Mouse (Mus musculus) CD4-positive, CD25-positive, alpha-beta regulatory T cell, adult 2 months (primary cell): ENCODE measurements at regions not wholly inside any gene's neighbourhood (a gene's known extent, or its start where the extent isn't known, plus 50 kb on each side); places are given as distances from the start of the nearest gene placed in this dataset.

ENCODE experiments used
- DNase-seq: peaks from one replicate; pipeline ENCODE4 v3.0.0-alpha.2; 2012; ENCODE audit warnings: low read depth, low spot score

DNA sequence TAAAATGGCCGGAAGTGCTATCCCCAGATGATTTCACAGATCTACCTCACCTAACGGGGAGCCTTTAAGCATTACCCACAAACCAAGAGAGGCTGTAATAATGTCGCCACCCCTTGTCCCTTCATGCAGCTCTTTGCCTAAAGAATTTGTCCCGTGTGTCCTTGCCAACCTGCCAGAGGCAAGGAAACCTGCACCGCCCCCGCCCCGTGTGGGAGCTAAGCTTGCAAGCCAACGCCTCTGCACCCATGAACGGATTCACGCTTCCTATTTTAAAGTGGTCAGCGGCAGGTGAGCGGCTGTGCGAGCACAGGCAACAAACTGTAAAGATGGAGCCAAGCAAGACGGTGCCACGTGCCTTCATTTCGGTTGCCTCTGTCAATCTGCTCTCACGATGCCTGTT lies 63.1 kb downstream of the Gm11011 start:
- no peak for DNase-seq

DNA sequence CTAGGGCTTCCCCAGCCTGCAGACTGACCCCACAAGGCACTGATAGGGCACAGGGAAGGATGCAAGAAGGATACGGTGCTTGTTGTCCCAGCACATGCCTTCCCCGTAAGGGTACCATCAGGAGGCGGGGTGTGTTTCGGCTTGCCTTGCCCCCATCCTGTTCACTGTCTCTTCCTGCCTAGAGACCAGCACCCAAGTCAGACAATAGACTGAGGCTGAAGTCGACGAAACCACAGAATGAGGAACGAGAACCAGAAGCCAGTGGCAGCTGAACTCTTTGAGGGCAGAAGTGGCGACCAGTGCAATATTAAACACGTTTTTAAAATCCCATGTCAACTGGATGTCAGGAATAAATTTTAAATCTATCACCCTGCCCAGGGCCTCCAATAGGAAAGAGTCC lies 67.6 kb downstream of the Gm11011 start:
- DNase-seq, result no peak

DNA sequence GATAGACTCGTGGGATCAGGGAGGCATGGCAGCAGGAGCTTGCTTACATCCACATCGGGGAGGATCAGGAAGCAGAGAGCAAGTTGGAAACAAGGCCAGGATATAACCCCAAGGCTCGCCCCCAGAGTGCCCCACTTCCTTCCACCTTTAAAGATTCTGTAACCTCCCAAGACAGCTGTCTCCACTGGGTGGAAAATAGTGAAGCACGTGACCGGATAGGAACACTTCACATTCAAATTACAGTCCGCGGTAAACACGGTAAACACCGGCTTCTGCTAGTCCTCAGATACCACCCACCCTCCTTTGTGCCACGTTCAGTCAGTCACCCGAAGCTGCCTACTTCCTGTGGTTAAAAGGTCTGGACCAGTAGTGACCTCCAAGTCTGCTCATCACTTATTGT lies 72.2 kb downstream of the Gm11011 start:
- DNase-seq, result peak; percentile 47

DNA sequence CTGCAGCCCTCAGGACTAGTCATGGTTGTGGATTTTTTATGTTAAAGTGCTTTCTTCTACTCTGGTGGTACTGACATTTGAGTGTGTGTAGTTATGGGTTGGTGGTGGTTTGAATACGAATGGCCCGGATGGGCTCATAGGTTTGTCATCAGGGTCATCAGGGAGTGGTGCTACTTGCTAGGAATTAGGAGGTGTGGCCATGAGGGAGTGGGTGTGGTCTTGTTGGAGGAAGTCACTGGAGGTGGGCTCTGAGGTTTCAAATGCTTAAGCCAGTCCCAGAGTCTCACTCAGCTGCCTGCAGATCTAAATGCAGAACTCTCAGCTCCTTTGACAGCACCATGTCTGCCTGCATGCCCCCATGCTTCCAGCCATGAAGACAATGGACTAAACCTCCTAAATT lies 76.8 kb downstream of the Gm11011 start:
- no peak for DNase-seq

DNA sequence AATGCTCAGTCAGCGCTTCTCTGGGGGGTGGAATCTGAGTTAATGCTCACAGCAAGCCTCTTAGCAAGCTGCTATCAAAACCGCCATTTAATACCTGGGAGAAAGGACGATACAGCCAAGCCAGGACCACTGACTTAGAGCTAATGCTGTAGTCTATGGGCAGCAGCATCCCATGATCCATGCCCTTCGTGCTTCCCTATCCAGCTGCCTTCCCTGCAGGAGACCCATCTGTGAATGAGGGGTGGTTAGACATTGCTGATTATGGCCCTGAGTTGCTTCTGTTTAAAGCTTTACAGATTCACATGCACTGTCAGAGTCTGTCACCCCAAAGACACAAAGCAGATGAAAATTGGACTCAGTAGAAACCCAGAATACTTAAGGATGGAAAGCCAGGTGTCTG lies 78.1 kb downstream of the Gm11011 start:
- DNase-seq, result no peak

DNA sequence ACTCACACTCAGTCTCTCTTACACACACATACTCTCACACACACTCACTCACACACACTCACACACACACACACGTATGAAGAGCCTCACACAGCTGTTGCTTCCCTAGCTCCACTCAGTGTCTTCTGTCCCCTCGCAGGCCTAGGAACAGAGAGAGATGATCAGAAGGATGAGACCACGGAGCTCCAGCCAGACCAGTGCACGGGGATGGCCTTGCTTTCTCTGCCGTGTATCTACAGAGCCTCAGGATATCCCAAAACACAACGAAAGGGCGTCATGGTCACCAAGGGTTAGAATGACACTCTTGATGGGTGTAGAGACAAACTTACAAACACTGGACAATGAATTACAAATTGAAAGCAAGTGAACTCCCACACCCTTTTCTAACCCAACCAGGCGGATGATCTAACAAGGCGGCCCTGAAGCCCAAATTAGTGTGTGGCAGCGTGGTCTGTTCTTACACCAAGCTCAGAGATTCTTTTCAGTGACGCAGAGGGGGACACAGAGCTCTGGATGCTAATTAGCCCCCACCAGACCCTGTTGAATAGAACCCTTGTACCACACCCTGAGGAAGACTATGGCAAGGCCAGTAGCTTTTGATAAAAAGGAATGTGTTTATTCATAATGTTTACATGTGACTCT lies 83.0 kb downstream of the Gm11011 start:
- no peak for DNase-seq

DNA sequence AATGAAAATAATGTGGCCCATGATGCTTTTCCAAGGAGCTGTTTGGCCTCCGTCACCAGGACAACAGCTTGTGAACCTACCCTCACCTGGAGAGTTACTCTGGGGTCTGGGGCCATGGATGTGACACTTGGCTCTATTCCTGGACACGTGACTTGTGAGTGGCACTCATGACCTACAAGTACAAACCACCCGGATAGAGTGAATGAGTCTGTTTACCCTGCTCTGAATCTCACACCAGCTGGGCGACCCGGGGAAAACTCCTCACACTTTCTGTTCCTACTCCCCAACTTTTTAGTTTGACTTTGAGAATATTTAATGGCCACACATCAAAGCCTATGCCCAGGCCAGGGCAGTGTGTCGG lies 84.0 kb downstream of the Gm11011 start:
- DNase-seq, result no peak

DNA sequence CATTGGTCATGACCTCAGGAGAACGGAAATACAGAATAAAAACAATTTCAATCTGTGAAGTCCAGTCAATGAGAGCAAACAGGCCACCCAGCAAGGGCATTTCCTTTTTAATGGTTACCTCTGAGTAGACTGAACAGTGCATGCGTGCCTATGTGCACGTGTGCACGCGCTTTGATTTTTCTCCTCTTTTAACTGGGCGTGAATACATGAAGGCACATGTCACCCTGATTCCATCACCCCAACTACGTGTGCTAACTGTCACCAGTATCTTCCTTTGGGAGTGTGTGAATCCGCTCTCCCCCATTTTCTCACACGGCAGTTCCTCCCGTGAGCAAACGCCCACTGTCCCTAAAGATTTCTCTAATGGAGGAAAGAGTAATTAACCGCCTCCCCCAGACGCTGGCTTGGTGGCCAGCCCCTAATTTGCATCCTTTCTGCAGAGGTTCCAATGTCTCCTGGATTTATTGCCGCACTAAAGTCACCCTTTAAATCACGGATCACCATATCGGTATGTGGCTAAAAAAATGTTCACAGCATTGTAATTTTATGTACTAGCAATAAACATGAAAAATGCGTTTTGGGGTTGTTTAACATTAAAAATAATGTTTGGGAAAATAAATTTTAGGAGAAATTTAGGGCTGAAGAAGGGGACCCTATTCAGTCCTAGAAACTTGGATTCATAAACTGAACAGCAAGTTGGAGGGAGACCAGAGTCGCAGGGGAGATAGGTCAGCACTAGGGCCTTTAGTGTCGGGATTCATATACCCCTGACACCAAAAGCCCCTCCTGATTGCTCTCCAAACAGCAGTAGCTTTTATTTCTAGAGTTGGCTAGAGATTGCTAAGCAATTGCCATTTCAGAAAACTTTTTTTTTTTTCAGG lies 84.6 kb downstream of the Gm11011 start:
- no peak for DNase-seq

DNA sequence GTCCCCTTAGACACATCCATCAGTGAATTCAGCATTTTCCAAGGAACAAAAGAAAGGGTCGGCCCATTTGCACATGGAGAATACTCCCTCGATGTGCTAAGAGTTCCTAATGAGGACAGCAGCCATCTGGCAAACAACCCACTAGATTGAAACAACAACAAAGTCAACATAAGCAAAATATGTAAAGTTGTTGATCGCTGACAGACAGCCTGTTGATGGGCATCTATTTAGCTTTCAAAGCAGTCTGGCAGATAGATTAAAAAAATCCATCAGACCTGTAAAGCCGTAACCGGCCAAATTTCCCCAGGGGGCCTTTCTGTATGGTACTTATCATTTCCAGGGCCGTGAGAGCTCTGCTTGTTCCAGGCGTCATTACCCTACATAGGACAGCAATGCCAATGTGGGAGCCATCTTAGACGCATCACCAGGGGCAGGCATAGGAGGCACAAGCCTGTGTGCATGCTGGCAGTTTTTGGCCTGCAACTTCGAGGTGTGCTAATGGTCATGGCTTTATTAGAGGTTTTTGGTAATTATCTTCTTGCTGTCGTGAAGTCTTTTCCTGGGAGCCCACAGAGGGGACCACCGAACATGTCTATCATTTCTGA lies 85.7 kb downstream of the Gm11011 start:
- no peak for DNase-seq

DNA sequence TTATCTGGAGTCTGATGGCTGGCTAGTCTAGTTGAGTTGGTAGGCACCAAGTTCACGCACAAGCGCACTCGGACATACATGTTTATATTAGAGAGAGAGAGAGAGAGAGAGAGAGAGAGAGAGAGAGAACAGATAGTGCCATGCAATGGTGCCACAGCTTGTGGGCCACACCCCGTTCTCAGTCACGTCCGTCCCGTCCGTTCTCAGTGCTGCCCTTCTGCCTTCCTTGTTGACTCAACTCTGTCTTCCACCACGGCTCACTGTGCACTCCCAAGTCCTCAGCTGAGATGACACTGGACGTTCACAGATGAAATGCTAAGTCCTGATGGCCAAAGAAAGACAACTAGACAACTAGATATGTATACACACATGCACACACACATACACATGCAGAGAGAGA lies 92.2 kb downstream of the Gm11011 start:
- no peak for DNase-seq

DNA sequence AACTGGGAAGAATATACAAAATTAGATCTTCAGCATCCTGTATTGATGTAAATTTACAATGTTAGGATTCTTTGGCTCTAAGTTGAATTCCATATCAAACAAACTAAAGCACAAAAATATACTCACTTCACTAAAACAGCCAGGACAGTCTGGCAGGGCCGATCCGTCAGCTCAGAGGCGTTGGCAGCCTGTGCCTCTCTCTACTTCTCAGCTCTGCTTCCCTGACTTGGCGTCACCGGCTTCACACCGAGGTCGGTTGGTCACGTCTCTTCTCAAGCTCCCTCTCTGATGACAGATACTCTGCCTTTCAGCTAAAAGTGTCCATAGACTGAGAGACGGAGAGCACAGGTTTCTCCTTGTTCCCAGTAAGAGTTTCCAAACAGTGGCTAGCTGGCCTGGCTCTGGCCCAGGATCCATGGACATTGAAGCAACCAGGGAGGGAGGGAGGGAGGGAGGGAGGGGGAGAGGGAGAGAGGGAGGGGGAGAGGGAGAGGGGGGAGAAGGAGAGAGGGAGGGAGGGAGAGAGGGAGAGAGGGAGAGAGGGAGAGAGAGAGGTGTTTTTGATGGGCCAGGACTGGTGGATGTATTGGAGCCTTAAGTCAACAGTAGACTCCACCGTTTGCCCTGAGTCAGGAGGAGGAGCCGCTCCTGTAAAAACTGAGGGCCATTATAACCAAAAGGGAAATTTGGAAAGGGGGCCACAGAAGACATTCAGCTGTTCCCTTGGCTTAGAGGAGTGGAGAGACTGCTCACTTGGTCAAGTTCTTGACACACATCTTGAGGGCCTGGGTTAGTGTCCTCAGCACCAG lies 92.8 kb downstream of the Gm11011 start:
- DNase-seq, result no peak

DNA sequence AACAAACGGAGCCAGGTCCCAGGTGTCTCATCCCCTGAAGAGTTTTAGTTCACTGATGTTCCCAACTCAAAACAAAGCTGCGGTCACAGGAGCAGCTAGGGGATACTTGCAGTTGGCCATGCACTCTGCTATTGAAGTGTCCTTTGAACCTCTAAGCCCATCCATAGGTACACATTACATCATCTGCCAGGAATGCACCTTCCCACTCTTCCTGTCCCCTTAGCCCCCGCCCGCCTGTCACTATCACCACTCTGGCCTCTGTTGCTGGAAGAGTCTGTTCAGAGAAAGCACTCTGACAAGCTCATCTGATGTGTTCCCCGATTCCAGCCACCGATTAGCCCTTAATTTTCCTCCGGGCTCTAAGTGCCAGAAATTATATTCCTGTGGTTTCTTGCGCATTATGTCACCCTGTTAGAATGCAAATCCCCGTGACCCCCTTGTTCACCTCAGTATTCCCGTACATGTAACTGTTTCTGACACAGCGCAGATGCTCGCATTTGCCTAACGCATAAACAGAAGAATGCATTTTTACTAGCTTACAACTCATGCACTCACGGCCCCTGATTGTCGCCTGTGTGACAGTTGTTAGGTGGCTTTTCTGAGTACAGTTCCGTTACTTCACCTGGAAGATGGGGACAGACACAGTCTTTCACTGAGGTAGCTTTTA lies 93.8 kb downstream of the Gm11011 start:
- DNase-seq, result no peak

DNA sequence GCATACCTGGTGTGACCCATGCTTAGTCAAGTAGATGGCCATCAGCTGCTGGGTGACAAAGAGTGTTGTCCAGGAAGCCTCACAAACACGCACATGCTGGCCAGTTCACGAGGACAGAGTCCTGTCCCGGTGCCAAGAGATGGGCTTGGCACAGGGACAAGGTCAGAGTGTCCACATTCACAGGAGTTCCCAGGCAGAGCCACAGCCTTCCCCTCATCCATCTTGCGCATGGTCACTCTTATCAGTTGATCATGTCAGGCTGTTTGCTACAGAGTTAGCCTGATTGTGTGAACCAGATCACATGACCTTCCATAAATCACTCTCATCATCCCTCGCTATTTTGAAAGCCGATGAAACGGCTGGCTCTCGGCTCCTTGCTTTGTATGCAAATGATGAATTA lies 103.6 kb downstream of the Gm11011 start:
- no peak for DNase-seq

DNA sequence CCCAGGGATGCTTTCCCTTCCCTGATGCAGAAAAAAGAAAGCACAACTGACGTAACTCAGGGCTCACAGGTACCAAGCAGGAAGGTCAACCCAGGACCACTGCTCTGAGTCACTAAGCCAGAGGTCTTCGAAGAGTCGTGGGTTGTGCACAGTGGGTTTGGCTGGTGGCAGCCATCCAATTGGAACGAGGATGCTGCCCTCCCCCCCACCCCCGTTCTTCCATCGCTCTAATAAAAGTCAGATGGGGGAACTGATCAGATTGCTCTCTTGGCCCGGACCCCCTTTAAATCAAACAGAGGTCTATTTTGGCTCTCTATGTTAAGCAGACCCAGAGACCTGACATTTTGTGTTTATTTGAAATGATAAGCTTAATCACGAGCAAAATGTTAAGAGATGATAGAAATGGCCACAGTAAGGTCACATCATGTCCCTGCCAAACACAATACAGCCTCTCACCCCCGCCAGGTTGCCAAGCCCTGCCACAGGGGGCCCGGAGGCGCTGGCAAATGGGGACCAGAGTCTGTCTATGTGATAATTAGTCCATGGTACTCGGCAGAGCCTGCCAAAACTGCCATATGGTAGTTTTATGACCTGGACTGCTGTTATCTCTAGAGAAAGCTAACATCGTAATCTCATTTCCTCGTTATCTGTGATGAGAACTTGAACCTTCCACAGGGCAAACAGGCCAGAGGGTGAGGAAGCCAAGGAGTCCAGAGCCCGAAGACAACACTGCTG lies 105.6 kb downstream of the Gm11011 start:
- no peak for DNase-seq

DNA sequence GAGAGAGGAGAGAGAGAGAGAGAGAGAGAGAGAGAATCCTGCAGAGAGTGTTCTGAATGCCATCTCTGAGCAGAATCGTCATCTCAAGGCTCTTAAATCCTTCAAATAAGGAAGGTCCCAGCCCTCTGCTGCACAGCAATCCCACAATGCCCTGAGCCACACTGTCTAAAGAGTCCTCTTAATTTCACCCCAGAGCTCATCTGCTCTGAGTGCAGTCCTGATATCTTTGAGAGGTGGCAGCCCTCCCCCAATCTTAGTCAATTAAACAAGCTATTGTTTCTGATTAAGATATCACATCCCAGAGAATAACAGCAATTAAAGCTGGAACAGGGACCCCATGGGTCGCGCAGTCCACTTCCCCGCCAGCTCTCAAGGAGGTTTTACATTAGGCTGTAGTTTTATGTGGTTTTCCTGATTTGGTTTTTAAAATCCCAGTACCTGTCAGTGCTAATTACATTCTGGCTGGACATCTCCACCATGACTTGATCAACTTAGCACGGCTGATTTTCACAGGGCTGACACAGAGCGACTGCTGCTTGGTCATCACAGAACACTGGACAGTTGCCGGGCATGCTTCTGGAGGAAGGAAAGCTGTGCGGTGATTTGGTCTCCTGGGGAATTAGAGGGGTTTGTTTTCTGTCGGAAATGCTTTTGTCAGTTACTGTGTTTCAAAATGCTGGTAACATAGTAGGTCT lies 113.0 kb downstream of the Gm11011 start:
- no peak for DNase-seq

DNA sequence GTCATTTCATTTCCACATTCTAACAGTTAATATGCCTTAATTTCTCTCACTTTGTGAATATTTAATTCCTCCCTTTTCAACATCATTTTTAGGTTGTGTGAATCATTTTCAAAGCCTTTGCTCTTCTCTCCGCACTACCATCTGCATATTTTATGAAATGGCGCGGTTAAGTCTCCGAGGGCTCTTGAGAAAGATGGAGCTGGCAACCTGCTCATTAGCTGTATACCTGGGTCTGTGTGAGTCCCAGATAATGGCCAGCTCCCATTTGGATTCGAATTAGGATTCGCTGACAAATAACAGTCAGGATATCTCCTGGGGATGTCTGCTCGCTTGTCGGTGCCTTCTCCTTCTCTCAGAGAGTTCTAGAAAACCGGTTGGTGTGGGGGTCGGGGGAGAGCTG lies 118.0 kb downstream of the Gm11011 start:
- DNase-seq, result no peak

DNA sequence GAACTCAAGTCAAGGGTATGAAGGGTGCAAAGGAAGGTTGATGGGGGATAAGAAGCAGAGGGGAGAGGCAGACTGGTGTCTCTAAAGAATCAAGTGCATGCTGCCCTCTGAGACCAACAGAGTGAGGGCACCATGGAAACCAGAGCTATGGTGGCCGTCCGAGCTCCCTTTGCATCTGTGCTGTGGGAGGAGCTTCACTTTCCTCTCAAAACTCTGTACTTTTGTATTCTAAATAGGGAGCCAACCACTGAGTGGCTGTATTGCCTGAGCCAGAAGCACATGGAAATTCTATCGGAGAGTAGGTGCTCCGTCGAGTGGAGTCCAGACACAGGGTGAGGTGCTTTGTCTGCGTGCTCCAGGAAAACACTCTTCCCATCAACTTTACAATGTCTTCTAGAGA lies 119.9 kb downstream of the Gm11011 start:
- DNase-seq, result no peak

DNA sequence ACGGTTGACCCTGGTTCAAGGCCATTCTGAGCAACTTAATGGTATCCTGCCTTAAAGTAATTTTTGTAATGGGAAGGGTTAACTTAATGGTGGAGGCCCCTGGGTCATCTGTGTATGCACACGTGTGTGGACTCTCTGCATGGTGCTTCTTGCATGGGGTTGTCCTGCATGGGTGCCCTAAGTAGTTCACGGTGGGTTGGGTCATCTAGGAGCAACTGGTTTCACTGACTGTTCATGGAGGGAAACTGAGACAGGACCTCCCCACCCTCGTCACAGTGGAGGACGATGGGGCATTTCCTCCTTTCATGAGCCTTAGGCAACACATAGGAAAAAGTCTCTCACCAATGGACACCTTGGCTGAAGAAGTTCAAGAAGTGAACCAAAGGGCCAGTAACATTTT lies 123.4 kb downstream of the Gm11011 start:
- DNase-seq, result no peak

DNA sequence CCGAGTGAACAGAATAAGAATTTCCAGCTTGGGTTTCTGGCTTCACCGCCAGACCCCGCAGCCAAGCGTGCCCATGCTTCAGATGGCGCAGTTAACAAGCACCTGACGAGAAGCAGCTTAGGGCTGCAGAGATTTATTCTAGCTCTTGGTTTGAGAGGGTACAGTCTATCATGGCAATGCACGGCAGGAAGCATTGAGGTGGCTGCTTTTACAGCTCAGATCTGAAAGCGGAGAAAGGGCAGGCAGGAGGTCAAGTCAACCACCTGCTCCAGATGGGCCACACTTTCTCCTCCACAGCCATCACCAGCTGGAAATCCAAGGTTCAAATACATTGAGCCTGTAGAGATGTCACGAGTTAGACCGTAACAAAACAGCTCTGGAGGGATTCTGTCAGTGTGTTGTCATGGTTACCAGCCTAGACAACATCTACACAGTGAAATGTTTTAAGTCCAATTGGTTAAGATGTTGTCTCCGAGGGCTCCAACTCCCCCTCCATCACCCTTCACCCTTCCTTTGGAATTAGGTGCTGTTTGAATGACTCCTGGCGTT lies 126.0 kb downstream of the Gm11011 start:
- no peak for DNase-seq

DNA sequence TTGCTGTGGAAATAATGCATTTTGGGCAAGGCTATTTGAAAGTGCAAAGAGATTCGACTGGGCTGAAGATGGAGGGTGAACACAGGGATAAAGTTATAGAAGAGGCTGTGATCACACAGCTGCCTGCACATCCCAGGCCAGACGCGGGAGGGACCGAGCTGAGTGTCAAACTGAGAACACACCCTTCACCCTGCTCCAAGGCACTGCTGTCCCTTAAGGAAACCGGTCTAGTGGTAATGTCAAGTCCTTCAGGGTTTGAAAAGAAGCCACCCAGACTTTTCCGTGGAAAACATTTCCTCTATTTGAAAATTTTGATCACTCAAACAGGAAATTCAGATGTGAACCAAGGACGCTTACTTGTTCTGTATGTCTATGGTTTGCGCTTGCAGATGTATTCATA lies 134.6 kb downstream of the Gm11011 start:
- no peak for DNase-seq
